In the genomic region with DNA sequence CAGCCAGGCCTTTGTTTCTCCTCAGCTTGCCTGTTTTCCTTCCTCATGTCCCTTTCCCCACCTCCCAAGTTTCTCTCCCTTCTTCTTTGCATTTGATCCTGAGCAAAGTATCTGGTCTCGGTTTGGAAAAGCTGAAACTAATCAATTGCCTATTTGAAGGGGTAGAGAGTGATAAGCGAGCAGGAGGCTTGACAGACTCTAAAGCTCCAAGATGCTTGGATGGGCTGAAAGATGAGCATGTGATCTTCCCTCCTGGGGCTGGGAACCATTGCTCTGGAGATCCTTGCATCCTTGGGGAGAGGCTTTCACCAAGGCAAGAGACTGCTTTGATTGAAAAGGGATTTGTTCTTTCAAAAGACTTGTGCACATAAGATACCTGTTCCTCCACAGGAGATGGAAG, we compare ENCODE assay signal across 24 mouse cellular contexts. TPM values are rescaled to one million over a fixed set of nuclear protein-coding genes. Genes with fewer than 3 reads are reported as not detected.
A peak's percentile ranks its signal among the peaks of the same experiment; 100 is the strongest.
DNase-seq lines count a peak whose midpoint lies in the region; ATAC-seq lines count a peak whose summit lies in the region.
"Had no signal": no experiment of that assay in that cellular context is flagged by ENCODE, and none has a peak within 500 bp of the region (broad histone marks: within the 10 kb centered on the region; RNA-seq: fewer than 3 reads in every experiment).

No protein-coding gene starts in this region.

- H3K4me1 ChIP-seq in midbrain, embryonic 11.5 days (ENCODE audit: control insufficient read depth, insufficient read depth, low read length) = peaks cover 16% of the 10 kb centered on the region
- H3K4me1 ChIP-seq in midbrain, embryonic 13.5 days (replicated peaks) = peaks cover 27% of the 10 kb centered on the region
- H3K4me1 ChIP-seq in limb, embryonic 10.5 days = peaks cover 83% of the 10 kb centered on the region
- H3K4me1 ChIP-seq: liver, embryonic 12.5 days had no signal

- WGBS in midbrain, embryonic 11.5 days = 1% methylated on average over 2 of the region's 2 CpGs
- whole genome bisulfite sequencing in midbrain, embryonic 13.5 days = 9% methylated on average over 2 of the region's 2 CpGs
- WGBS in limb, embryonic 10.5 days = 7% methylated on average over 2 of the region's 2 CpGs

- H3K27me3 ChIP-seq in midbrain, embryonic 11.5 days (ENCODE audit: control insufficient read depth, insufficient read depth, low read length) = peaks cover 89% of the 10 kb centered on the region
- peaks cover 93% of the 10 kb centered on the region for H3K27me3 ChIP-seq in midbrain, embryonic 13.5 days
- H3K27me3 ChIP-seq in limb, embryonic 10.5 days (ENCODE audit: low read depth, poor library complexity, severe bottlenecking) = 0 out of 2 replicates have a peak, but pooled peaks cover 5% of the 10 kb centered on the region

- no peak for ATAC-seq in midbrain, embryonic 11.5 days (ENCODE audit: low FRiP score)
- no peak for ATAC-seq in midbrain, embryonic 13.5 days
- ATAC-seq: activated CD4-positive, CD25-positive, alpha-beta regulatory T cell, adult 4 months; liver, embryonic 12.5 days had no signal

- H3K9me3 ChIP-seq in midbrain, embryonic 11.5 days (ENCODE audit: control insufficient read depth, low read length) = no peaks in the 10 kb centered on the region
- no peaks in the 10 kb centered on the region for H3K9me3 ChIP-seq in midbrain, embryonic 13.5 days
- no peaks in the 10 kb centered on the region for H3K9me3 ChIP-seq in limb, embryonic 10.5 days (replicated peaks)
- H3K9me3 ChIP-seq: heart, embryonic 13.5 days; liver, embryonic 12.5 days had no signal

- no peak overlapping the region for H3K27ac ChIP-seq in midbrain, embryonic 11.5 days (ENCODE audit: low read depth, low read length)
- no peak overlapping the region for H3K27ac ChIP-seq in midbrain, embryonic 13.5 days
- peak overlapping the region; percentile 100 for H3K27ac ChIP-seq in limb, embryonic 10.5 days
- H3K27ac ChIP-seq: heart, embryonic 13.5 days; layer of hippocampus, adult 2 months; liver, embryonic 12.5 days; stomach, postnatal 0 days had no signal

- no peak overlapping the region for H3K4me2 ChIP-seq in midbrain, embryonic 11.5 days
- H3K4me2 ChIP-seq in midbrain, embryonic 13.5 days (replicated peaks) = no peak overlapping the region
- H3K4me2 ChIP-seq: heart, embryonic 13.5 days; liver, embryonic 12.5 days had no signal

- DNase-seq in embryo, embryonic 10.5 days (ENCODE audit: low spot score) = peak; percentile 50
- DNase-seq in embryo, embryonic 9.5 days (ENCODE audit: extremely low spot score) = no peak
- peak; percentile 90 for DNase-seq in midbrain, embryonic 11.5 days (ENCODE audit: low spot score, missing footprints)
- DNase-seq in limb, embryonic 10.5 days (ENCODE audit: low spot score) = no peak
- DNase-seq in B cell, adult 2 months = no peak
- DNase-seq in spleen, postnatal 14 days (ENCODE audit: low spot score in 2 of 2) = no peak
- DNase-seq: adrenal gland, postnatal 14 days; cerebellum, adult 9-11 months; gastrocnemius, postnatal 10 days; heart, adult 11 months; kidney, adult 2 months; kidney, postnatal 14 days; layer of hippocampus, postnatal 36 days; lung, adult 2 months; lung, postnatal 36 days had no signal

- no peak overlapping the region for H3K9ac ChIP-seq in midbrain, embryonic 11.5 days (ENCODE audit: low read length)
- H3K9ac ChIP-seq in midbrain, embryonic 13.5 days (replicated peaks) = no peak overlapping the region
- H3K9ac ChIP-seq: heart, embryonic 13.5 days; liver, embryonic 12.5 days had no signal

- H3K4me3 ChIP-seq in midbrain, embryonic 11.5 days (ENCODE audit: low read depth, low read length) = no peak overlapping the region
- no peak overlapping the region for H3K4me3 ChIP-seq in midbrain, embryonic 13.5 days (replicated peaks)
- H3K4me3 ChIP-seq in limb, embryonic 10.5 days = no peak overlapping the region
- H3K4me3 ChIP-seq: heart, embryonic 13.5 days; layer of hippocampus, adult 2 months; liver, embryonic 12.5 days; myocyte had no signal

- no peaks in the 10 kb centered on the region for H3K36me3 ChIP-seq in midbrain, embryonic 11.5 days (ENCODE audit: control insufficient read depth, insufficient read depth, low read length)
- H3K36me3 ChIP-seq in midbrain, embryonic 13.5 days = no peaks in the 10 kb centered on the region
- H3K36me3 ChIP-seq in limb, embryonic 10.5 days = peaks cover 16% of the 10 kb centered on the region
- H3K36me3 ChIP-seq: G1E; heart, embryonic 13.5 days; liver, embryonic 12.5 days had no signal

RNA-seq across cellular contexts. Expression of gene Twist1, which starts 7.0 kb away (rescaled TPM):
- 10.2 and 10.7 TPM in 2 replicates for polyA plus RNA-seq in midbrain, embryonic 11.5 days (2014; fragmentation: Nextera tagmentation; extraction: Ambion mirVana)
- 1.0 and 1.7 TPM in 2 replicates for polyA plus RNA-seq in midbrain, embryonic 13.5 days (2015; fragmentation: Nextera tagmentation; extraction: Ambion mirVana)
- polyA plus RNA-seq in limb, embryonic 10.5 days (2016; fragmentation: Nextera tagmentation; extraction: Ambion mirVana) = 31.0 and 33.4 TPM in 2 replicates
- polyA plus RNA-seq: activated CD4-positive, CD25-positive, alpha-beta regulatory T cell, adult 4 months; G1E had no signal

RNA-seq across cellular contexts. Expression of gene Ferd3l, which starts 36.2 kb away (rescaled TPM):
- 3.7 and 3.8 TPM in 2 replicates for polyA plus RNA-seq in midbrain, embryonic 11.5 days (2014; fragmentation: Nextera tagmentation; extraction: Ambion mirVana)
- 1.3 and 3.5 TPM in 2 replicates for polyA plus RNA-seq in midbrain, embryonic 13.5 days (2015; fragmentation: Nextera tagmentation; extraction: Ambion mirVana)
- not detected in 2 replicates for polyA plus RNA-seq in limb, embryonic 10.5 days (2016; fragmentation: Nextera tagmentation; extraction: Ambion mirVana)
- polyA plus RNA-seq: activated CD4-positive, CD25-positive, alpha-beta regulatory T cell, adult 4 months; cortical plate, adult 2 months; G1E; heart, embryonic 13.5 days; kidney, adult 2 months; liver, embryonic 12.5 days; lung, adult 2 months; myocyte; stomach, postnatal 0 days had no signal

Comparison
In these comparisons a context has a peak if more than half of its experiments do, and no peak if none do; other contexts are left out.
1. DNase-seq: peak in embryo, embryonic 10.5 days (single experiment) and midbrain, embryonic 11.5 days (single experiment); none in embryo, embryonic 9.5 days (single experiment), limb, embryonic 10.5 days (single experiment), B cell, adult 2 months (0 of 2) and spleen, postnatal 14 days (0 of 2).